Mouse (Mus musculus) layer of hippocampus, adult 9-10 months (tissue): ENCODE measurements around the gene Scaf4.
"Not testable (repeated sequence)": the region's sequence is repeated elsewhere in the genome, so short reads cannot be mapped to it uniquely, and the experiment has no call there.

Source experiments
- DNase-seq: peaks from one replicate; pipeline ENCODE4 v3.0.0; 2022; ENCODE audit warnings: low spot score

Gene Scaf4

GRCm38 (mm10) chr16:90290962-90291361 lies 6.7 kb upstream of the Scaf4 start:
- DNase-seq, result no peak

- no peak for DNase-seq
Measured at GRCm38 (mm10) chr16:90284916-90285315, 613 bp upstream of the Scaf4 start.

- no peak for DNase-seq
Measured at GRCm38 (mm10) chr16:90283266-90283904, 918 bp downstream of the Scaf4 start.

GRCm38 (mm10) chr16:90282620-90283265 lies 1.6 kb downstream of the Scaf4 start:
- no peak for DNase-seq

GRCm38 (mm10) chr16:90281406-90281805 lies 2.9 kb downstream of the Scaf4 start:
- DNase-seq, result no peak

- no peak for DNase-seq
Measured at GRCm38 (mm10) chr16:90280989-90281388, 3.3 kb downstream of the Scaf4 start.

- DNase-seq, result no peak
Measured at GRCm38 (mm10) chr16:90280515-90280914, 3.8 kb downstream of the Scaf4 start.

GRCm38 (mm10) chr16:90279058-90279457 lies 5.2 kb downstream of the Scaf4 start:
- DNase-seq, result no peak

GRCm38 (mm10) chr16:90275521-90275920 lies 8.8 kb downstream of the Scaf4 start:
- no peak for DNase-seq

- no peak for DNase-seq
Measured at GRCm38 (mm10) chr16:90266581-90266980, 17.7 kb downstream of the Scaf4 start.

- no peak for DNase-seq
Measured at GRCm38 (mm10) chr16:90265106-90265505, 19.2 kb downstream of the Scaf4 start.

- no peak for DNase-seq
Measured at GRCm38 (mm10) chr16:90264021-90264420, 20.3 kb downstream of the Scaf4 start.

GRCm38 (mm10) chr16:90261791-90262190 lies 22.5 kb downstream of the Scaf4 start:
- no peak for DNase-seq

GRCm38 (mm10) chr16:90260097-90260496 lies 24.2 kb downstream of the Scaf4 start:
- no peak for DNase-seq

- no peak for DNase-seq
Measured at GRCm38 (mm10) chr16:90259623-90260022, 24.7 kb downstream of the Scaf4 start.

GRCm38 (mm10) chr16:90258950-90259349 lies 25.4 kb downstream of the Scaf4 start:
- DNase-seq, result no peak

- no peak for DNase-seq
Measured at GRCm38 (mm10) chr16:90252521-90252920, 31.8 kb downstream of the Scaf4 start.

GRCm38 (mm10) chr16:90251256-90251655 lies 33.0 kb downstream of the Scaf4 start:
- not testable (repeated sequence) for DNase-seq

- no peak for DNase-seq
Measured at GRCm38 (mm10) chr16:90250099-90250498, 34.2 kb downstream of the Scaf4 start.

GRCm38 (mm10) chr16:90242426-90243304 lies 41.6 kb downstream of the Scaf4 start:
- no peak for DNase-seq

GRCm38 (mm10) chr16:90241875-90242274 lies 42.4 kb downstream of the Scaf4 start:
- no peak for DNase-seq

- DNase-seq, result no peak
Measured at GRCm38 (mm10) chr16:90239128-90239746, 45.1 kb downstream of the Scaf4 start.
